ENCODE assay signal across 9 mouse cellular contexts in the genomic region with DNA sequence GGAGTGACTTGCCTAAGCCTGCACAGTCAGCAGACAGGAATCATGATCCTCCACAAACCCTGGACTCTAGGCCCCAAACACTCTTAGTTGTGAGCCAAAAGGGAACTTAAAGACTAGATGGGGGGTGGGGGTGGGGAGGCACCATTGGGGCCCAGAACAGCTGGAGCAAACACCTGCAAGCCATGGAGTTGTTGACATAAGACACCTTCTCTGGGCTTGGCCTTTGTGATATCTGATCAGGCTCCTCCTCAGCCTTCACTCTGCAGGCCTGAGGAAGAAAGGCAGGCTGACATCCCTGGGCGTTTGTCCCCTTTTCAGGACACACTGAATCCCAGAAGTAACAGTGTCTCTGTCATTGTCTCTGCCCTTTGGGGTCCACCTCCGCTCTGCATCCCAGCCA. TPM values are rescaled to one million over a fixed set of nuclear protein-coding genes. Genes with fewer than 3 reads are reported as not detected.
DNase-seq lines count a peak whose midpoint lies in the region; ATAC-seq and TF ChIP-seq lines count a peak whose summit lies in the region.
"Had no signal": no experiment of that assay in that cellular context is flagged by ENCODE, and none has a peak within 500 bp of the region (broad histone marks: within the 10 kb centered on the region; RNA-seq: fewer than 3 reads in every experiment).

No protein-coding gene starts in this region.

- no peak overlapping the region for H3K4me3 ChIP-seq in kidney, embryonic 14.5 days (ENCODE audit: low read length)
- no peak overlapping the region for H3K4me3 ChIP-seq in bone marrow, adult 2 months (replicated peaks; ENCODE audit: control insufficient read depth, low read depth, low read length)
- H3K4me3 ChIP-seq in limb, embryonic 10.5 days: no peak overlapping the region

- H3K9ac ChIP-seq in kidney, embryonic 14.5 days (ENCODE audit: low read depth, low read length): no peak overlapping the region
- H3K9ac ChIP-seq: neural tube, embryonic 12.5 days had no signal

- H3K4me2 ChIP-seq in kidney, embryonic 14.5 days (replicated peaks; ENCODE audit: low read depth, low read length): no peak overlapping the region

- peaks cover 15% of the 10 kb centered on the region for H3K4me1 ChIP-seq in kidney, embryonic 14.5 days (ENCODE audit: control insufficient read depth, insufficient read depth, low read length)
- H3K4me1 ChIP-seq in bone marrow, adult 2 months (ENCODE audit: control insufficient read depth, insufficient read depth, low read length): no peaks in the 10 kb centered on the region
- peaks cover 41% of the 10 kb centered on the region for H3K4me1 ChIP-seq in limb, embryonic 10.5 days

- no peak for TF ChIP-seq CTCF in bone marrow, adult 2 months (IDR thresholded peaks at IDR 0.05; ENCODE audit: control insufficient read depth, insufficient read depth, low read length)

- TF ChIP-seq POLR2A in bone marrow, adult 2 months (IDR thresholded peaks at IDR 0.05; ENCODE audit: borderline replicate concordance, control insufficient read depth, low read depth, low read length): no peak

- H3K9me3 ChIP-seq in kidney, embryonic 14.5 days (ENCODE audit: control insufficient read depth, low read length): no peaks in the 10 kb centered on the region
- H3K9me3 ChIP-seq in limb, embryonic 10.5 days (replicated peaks): no peaks in the 10 kb centered on the region
- H3K9me3 ChIP-seq: neural tube, embryonic 12.5 days had no signal

- H3K27me3 ChIP-seq in kidney, embryonic 14.5 days (ENCODE audit: control insufficient read depth, insufficient read depth, low read length): no peaks in the 10 kb centered on the region
- peaks cover 7% of the 10 kb centered on the region for H3K27me3 ChIP-seq in limb, embryonic 10.5 days (ENCODE audit: low read depth, poor library complexity, severe bottlenecking)
- H3K27me3 ChIP-seq: neural tube, embryonic 12.5 days had no signal

- 48% methylated on average over 2 of the region's 2 CpGs for WGBS in kidney, embryonic 14.5 days
- WGBS in bone marrow, adult 2 months: 80% methylated on average over 2 of the region's 2 CpGs
- WGBS in limb, embryonic 10.5 days: 48% methylated on average over 2 of the region's 2 CpGs

- H3K27ac ChIP-seq in kidney, embryonic 14.5 days (ENCODE audit: low read depth, low read length): peak overlapping the region; percentile 80; the same call in 1 of the 2 replicates
- H3K27ac ChIP-seq in bone marrow, adult 2 months (ENCODE audit: control insufficient read depth, insufficient read depth, low read depth, low read length, poor library complexity): peak overlapping the region; percentile 2; the same call in 1 of the 2 replicates
- peak overlapping the region; percentile 96 for H3K27ac ChIP-seq in limb, embryonic 10.5 days

- no peak for DNase-seq in kidney, postnatal 25 days
- peak; percentile 90 for DNase-seq in A20 (ENCODE audit: low read depth, low spot score)
- DNase-seq in limb, embryonic 10.5 days (ENCODE audit: low spot score): no peak
- no peak for DNase-seq in gastrocnemius, postnatal 4 days (ENCODE audit: low spot score in 2 of 2)
- no peak for DNase-seq in left cerebral cortex, postnatal 10 days (ENCODE audit: extremely low spot score in 1 of 2, low spot score in 2 of 2)
- DNase-seq in adrenal gland, adult (ENCODE audit: inconsistent age in 2 of 2, low spot score in 1 of 2): no peak

- ATAC-seq in kidney, embryonic 14.5 days (ENCODE audit: low FRiP score, low TSS enrichment): no peak

- intact Hi-C loops in left cerebral cortex, postnatal 10 days (cut with DNase I): no loop called here

- no peaks in the 10 kb centered on the region for H3K36me3 ChIP-seq in kidney, embryonic 14.5 days (ENCODE audit: control insufficient read depth, insufficient read depth, low read length)
- H3K36me3 ChIP-seq in limb, embryonic 10.5 days: no peaks in the 10 kb centered on the region
- H3K36me3 ChIP-seq: neural tube, embryonic 12.5 days had no signal

RNA-seq across cellular contexts. Expression of a gene that starts 12.0 kb away (rescaled TPM):
- 1.8 and 2.9 TPM in 2 replicates for polyA plus RNA-seq in kidney, embryonic 14.5 days (2014; fragmentation: Nextera tagmentation; extraction: Ambion mirVana)
- polyA plus RNA-seq in bone marrow, adult 2 months (2011; ENCODE audit: insufficient read depth, insufficient read length, low replicate concordance, missing spikeins): 19.2 and 34.2 TPM in 2 replicates
- polyA plus RNA-seq in limb, embryonic 10.5 days (2016; fragmentation: Nextera tagmentation; extraction: Ambion mirVana): 30.3 and 58.7 TPM in 2 replicates
- total RNA-seq in gastrocnemius, postnatal 4 days (2021): 10 to 100 TPM; 18.6 to 18.7 TPM
- 10 to 100 TPM; 52.2 to 67.8 TPM for total RNA-seq in left cerebral cortex, postnatal 10 days (2021)

RNA-seq across cellular contexts. Expression of a gene that starts 39.0 kb away (rescaled TPM):
- 45.8 and 47.4 TPM in 2 replicates for polyA plus RNA-seq in kidney, embryonic 14.5 days (2014; fragmentation: Nextera tagmentation; extraction: Ambion mirVana)
- polyA plus RNA-seq in bone marrow, adult 2 months (2011; ENCODE audit: insufficient read depth, insufficient read length, low replicate concordance, missing spikeins): 15.8 and 18.6 TPM in 2 replicates
- 32.1 and 36.5 TPM in 2 replicates for polyA plus RNA-seq in limb, embryonic 10.5 days (2016; fragmentation: Nextera tagmentation; extraction: Ambion mirVana)
- total RNA-seq in gastrocnemius, postnatal 4 days (2021): 10 to 100 TPM; 13.9 to 16.0 TPM
- 10 to 100 TPM; 18.4 to 22.2 TPM for total RNA-seq in left cerebral cortex, postnatal 10 days (2021)

RNA-seq across cellular contexts. Expression of a gene that starts 39.3 kb away (rescaled TPM):
- polyA plus RNA-seq in kidney, embryonic 14.5 days (2014; fragmentation: Nextera tagmentation; extraction: Ambion mirVana): 106 and 108 TPM in 2 replicates
- polyA plus RNA-seq in bone marrow, adult 2 months (2011; ENCODE audit: insufficient read depth, insufficient read length, low replicate concordance, missing spikeins): 25.2 and 32.9 TPM in 2 replicates
- polyA plus RNA-seq in limb, embryonic 10.5 days (2016; fragmentation: Nextera tagmentation; extraction: Ambion mirVana): 103 and 111 TPM in 2 replicates
- 10 to 100 TPM; 49.9 to 51.4 TPM for total RNA-seq in gastrocnemius, postnatal 4 days (2021)
- 10 to 100 TPM; 61.8 to 68.6 TPM for total RNA-seq in left cerebral cortex, postnatal 10 days (2021)

Comparison
In these comparisons a context has a peak if more than half of its experiments do, and no peak if none do; other contexts are left out.
1. H3K27ac ChIP-seq: peak in every context shown above with its lines; median percentile 96 in limb, embryonic 10.5 days; 80 in kidney, embryonic 14.5 days; 2 in bone marrow, adult 2 months.